Mouse (Mus musculus) frontal cortex, postnatal 10 days (tissue): ENCODE measurements around the gene Icmt.

Source experiments
- DNase-seq, 2 experiments: peaks; one replicate each; pipeline ENCODE4 v3.0.0; 2022; ENCODE audit warnings: low spot score in 2 of 2, mixed read lengths in 1 of 2

Icmt gene

DNA sequence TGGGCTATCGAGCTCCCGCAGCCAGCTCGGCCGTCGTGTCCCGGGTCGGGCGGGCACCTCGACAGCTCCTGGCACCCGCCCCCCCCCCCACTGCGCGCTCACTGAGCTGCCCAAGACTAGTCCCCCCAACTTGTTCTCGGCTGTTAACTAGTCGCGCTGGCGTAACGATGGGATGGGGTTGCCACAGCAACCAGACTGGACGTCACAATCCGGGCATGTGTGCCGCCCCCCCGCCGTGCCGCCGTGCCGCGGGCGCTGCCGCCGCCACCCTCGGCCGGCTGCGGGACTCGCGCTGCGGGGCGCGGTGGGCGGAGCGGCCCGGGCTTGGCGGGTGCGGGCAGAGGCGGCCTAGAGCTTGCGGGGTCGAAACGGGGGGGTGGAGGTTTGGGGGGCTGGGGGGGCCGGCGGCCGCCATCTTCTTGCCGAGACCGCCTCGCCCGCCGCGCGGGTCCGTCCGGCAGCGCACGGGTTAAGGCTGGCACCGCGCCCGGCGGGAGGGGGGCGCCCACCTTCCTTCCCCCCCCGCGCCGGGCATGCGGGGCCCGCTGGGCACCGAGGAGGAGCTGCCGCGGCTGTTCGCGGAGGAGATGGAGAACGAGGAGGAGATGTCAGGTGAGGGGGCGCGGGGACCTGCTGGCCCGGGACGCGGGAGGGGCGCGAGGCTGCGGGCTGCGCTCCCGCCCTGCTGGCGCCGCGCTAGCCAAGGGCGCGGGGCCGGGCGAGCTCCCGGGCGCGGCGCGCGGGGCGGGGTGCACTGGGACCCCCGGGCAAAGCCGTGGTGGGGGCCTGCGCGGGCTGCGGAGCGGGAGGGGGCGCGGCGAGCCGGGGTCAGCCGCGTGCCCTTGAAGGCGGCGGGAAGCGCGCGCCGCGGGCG is 41.6 kb downstream of the Icmt start, which contains the start of gene Chd5:
Gene Chd5 (plus strand): TSS at position 233 of the 874 bp plus-strand sequence.
- peak in 1 of 2 experiments; percentile 69 for DNase-seq

DNA sequence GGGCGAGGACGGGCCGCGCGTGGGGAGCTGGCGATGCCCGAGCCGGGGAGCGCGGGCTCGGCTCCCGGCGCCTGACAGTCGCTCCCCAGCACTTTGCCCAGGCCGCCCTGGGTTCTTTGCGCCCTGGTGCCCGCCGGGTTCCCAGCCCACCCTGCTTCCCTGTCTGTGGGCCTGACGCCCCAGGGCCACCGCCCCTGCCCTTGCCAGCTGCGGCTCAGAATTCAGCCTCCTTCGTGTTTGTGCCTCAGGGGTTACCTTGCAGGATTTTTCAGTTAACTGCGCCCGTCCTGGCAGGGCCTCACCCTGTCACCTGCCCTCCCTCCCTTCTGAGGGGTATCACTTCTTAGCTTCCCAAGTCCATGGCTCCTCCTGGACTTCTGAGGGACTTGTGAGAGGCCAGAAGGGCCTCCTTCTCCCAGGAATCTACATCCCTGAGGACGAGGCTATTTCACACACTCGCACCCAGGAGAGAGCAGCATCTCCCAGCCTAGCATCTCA is 42.3 kb downstream of the Icmt start:
- no peak for DNase-seq

DNA sequence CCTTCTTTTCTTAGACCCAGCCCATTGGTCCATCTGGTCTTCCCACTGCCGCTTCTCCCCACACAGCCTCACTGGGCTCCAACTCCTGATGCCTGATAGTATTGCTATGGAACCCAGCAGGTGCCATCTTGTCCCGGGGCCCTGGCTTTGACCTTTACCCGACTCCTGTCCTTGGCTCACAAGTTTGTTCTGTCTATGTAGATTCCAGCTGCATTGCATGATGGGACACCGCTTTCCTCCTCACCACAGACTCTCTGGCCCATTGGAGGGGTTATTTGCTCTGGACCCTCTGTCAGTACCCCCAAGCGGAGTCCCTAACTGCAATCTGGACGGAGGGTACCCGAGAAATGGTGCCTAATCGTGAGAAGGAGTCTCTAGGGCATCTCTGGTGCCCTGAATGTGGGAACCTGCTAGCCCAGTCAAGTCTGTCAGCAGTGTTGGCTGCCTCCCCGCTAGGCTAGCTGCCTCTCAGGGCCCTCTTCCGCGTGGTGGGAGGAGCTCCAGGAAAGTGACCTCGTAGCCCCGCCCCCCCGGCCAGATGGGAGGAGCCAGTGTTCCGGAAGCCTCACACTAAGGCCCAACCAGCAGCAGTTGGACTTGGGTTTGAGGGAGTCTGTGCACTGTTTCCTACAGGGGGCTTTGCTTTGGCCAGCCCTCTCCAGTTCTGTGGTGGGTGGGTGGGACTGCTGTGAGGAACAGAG is 43.7 kb downstream of the Icmt start:
- DNase-seq: no peak

DNA sequence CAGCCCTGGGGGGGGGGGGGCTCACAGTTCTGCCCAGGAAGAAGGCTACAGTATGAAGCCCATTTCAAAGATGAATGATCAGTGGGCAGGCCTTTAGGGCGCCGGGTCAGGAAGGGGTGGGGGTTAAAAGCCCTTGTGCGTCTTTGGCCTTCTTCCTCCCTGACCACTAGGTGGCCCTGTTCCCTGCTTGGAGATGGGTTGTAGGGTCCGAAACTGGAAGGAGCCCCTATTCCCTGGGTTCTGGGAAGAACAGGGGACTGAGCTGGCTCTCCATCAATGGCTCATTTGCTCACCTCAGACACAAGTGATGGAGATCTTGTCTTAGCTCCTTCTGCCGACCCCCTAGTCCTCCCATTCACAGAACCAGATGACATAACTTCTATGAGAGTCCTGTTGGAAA is 46.3 kb downstream of the Icmt start:
- DNase-seq: no peak

DNA sequence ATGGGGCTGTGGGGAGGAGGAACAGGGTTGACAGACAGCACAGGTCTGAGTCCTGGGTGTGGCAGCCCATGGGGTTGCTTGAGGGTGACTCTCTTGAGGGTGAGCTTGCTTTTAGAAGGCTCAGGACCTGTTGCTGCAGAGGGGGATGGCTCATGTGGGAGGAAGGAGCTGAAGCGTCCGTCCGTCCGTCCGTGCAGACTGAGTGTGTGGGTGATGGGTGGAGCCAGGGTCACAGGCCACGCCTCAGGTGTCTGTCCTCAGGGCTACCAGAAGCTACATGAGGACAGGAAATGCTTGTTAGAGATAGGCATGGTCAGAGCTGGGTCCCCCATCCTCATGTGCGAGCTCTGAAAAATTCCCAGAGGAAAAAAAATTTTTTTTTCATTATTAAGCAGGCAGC is 47.6 kb downstream of the Icmt start:
- DNase-seq: no peak

DNA sequence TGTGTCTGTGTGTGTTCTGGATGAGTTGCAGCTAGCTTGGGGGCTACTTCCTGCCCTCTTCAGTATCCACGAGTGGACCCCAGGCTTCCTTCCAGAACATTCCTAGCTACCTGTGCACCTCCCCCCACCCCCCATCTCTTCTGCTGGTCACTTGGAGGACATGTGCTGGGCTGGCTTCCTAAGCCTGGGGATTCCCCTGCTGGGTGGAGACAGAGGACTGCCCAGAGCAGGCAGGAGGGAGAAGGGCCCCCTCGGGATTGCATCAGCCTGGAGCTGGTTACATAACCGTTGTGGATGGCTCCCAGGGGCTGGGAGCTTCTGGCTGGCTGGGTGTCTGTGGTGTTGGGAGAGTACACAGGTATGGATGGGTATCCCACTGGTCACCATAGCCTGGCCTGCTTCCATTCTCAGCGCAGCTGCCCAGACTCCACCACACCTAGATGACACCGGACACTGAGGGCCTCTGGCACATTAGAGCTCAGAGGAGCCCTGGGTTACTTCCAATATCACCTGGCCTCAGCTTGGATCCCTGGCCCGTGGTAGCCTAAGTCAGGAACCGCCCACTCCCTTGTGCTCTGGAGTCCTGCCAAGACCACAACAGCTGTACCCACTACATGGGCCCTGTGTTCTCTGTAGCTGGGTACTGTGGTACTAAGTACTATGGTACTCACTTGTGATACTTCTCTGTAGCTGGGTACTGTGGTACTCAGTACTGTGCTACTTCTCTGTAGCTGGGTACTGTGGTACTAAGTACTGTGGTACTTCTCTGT is 48.3 kb downstream of the Icmt start:
- DNase-seq: no peak

DNA sequence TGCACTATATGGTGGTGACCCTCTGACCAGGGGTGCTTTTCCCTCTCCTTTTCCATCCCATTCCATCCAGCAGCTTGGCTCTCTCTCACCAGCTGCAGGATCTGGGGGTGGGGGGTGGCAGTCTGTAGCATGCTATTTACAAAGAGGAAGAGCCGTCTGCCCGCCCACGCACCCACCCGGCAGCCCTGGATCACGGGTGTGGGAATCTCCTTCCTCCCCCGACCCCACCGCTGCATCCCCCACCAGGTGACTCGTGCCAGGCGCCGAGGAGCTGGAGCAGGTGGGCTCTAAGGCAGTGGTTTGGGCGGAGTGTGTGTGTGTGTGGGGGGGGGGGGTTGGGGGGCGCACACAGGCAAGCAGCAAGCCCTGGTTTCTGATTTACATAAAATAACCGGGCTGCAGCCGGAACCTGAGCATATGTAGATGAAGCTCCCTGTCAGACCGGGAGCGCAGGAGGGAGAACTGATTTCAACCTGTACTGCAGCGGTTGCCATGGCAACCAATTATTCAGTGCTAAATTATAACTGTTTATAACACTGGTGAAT is 52.9 kb downstream of the Icmt start:
- DNase-seq: peak; percentile 68 to 78

DNA sequence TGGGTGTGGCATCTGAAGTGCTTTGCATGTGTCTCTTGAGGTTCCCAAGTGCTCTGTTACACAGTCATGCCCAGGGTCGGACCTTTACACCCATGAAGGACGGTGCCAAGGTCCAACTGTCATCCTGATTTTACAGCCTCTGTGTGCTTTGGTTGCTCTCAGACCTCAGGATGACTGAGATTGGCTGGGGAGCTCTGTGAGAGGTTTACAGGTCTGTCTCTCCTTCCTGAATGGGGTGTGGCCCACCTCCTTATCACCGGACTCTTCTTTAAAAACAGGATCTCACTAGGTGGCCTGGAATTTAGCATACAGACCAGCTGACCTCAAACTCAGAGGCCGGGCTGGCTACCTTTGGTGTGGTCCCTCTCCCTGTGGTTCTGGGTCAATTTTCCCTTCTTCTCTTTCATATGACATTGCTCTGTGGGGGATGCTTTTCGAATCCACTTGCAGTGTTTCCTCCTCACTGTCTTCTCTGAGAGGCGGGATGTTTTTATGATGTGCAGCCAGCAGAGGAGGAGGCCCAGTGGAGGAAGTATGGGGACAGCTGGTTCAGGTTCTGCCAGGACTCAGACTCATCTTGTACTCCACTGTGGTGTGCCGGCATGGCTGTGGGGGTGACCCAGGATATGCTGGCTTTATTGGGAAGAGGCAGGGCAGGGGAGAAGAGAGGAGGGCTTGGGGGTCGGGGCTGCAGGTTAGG is 53.8 kb downstream of the Icmt start:
- no peak for DNase-seq

DNA sequence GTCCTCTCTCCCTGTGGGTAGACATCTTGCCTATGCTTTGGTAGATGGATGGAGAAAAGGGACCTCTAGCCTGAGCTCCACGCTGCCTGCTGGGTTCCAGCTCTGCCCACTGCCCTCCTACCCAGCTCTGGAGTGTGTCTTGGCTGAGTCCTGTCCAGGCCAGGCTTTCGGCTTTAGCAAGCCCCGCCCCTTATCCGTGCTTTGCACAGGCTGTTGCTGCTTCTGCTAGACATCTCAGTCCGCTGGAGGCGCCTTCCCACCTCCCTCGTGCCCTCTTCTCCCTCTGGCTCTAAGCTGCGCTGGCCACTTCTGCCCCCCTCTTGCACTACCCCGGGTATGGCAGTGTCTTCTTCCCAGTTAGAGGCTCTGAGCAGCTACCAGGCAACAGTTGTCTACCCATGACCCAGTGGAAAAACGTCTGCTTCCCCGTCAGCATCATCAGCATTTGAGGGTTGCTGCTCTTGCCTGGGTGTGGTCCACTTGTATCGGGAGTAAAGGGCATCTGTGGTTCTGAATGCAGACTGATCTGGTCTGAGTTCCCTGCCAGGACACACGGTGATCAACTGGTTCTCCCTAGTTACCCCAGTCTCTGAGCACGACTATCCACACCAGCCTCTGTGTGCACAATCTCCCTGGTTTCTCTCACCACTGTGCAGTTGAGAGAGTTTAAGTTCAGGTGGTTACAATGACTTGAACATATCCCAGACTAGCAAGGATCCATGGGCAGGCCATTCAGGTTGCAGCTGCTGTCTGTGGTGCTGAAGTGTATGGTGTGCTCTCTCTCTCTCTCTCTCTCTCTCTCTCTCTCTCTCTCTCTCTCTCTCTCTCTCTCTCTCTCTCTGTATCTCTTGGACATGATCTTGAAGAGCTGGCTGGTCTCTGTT is 54.6 kb downstream of the Icmt start:
- DNase-seq: no peak

DNA sequence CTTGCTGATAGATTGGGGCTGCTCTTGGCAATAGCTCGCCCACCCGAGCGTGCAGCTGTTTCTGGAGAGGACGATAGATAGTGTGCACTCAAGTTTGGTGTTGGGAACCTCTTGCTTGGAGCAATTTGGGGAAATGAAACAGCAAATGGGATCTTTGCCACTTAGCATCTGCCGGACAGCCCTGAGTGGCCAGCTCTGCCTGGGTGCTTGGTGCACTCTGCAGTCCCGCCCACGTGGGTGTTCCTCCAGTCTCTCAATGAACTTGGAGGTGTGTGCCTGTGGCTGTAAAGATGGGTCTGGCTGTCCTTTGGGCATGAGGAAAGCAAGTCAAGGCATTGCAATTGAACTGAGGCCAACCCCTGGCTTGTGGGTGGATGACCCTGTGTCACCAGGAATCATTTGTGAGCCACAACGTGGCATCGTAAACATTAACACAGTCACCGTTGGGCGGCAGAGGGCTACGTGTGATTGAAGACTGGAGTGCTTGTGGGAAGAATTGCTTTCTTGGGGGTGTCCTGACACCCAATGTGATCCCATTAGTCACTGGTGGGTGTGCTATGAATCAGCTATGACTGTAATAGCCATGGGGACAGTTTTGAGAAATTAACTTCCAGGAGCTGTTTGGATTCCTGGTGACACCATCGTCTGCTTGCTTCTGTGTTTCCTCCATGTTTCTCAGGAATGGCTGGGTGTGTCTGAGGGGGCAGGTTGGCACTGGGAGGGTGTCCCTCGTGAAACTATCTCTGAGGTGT is 57.0 kb downstream of the Icmt start:
- no peak for DNase-seq

DNA sequence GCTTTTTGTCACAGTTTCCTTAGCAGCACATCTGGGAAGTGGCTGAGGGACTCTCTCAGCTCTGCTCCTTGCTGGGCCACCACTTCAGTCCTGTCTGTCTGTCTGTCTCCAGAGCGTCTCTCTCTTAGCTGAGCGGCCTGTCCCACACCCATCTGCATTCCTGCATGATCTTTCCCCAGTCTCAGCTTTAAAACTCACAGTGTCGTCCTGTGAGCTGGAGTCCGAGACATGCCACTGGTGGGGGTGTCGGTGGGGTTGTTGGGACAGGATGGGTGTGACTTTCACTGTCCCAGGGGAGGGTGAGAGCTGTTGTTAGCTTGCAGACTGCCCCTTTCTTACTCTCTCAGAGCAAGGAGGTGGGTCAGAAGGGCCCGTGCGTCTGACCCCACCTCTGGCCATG is 58.6 kb downstream of the Icmt start:
- no peak for DNase-seq
